Mouse (Mus musculus) large intestine, adult 2 months (tissue): ENCODE data around the gene Irgc1. TPM values are rescaled to one million over a fixed set of nuclear protein-coding genes. Genes with fewer than 3 reads are reported as not detected.
"Not testable (repeated sequence)": the region's sequence is repeated elsewhere in the genome, so short reads cannot be mapped to it uniquely, and the experiment has no call there.

Source experiments
- DNase-seq: peaks from one replicate; pipeline ENCODE4 v3.0.0-alpha.2; 2012; ENCODE audit warnings: low read depth, low spot score
- WGBS: fragments of 180-500 bp; shearing (Covaris S2); methylation state at CpG from one replicate; pipeline ENCODE4 v1.1.7; 2018; 5-methylcytosine and 5-hydroxymethylcytosine counted together
- polyA plus RNA-seq: library from polyadenylated mRNA; depleted of rRNA; stranded (reverse); fragments of >200 nt; gene quantifications from 2 replicates; pipeline ENCODE4 v1.2.3, GENCODE M21; 2012

The Irgc1 gene
- polyA plus RNA-seq, 1 experiment = 0.84 TPM

DNA sequence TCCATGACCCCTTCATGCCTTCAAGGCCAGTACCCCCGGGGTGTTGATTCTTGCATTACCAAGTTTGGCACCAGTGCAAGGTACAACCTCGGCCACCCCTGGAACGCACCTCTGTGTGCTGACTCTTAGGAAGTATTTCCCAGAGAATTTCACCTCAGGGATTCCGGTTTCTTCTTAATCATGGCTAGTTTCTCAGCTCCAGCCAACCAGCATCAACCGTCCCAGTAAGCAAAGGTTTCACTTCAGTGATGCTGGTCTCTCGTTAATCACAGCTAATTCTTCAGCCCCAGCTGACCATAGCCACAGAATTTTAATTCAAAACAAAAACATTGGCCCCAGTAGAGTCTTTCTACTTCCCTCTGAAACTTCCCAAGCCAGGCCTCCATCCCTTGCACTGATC lies 42.0 kb downstream of the Irgc1 start:
- WGBS = 88% methylated on average over 6 of the region's 6 CpGs
- DNase-seq = no peak

DNA sequence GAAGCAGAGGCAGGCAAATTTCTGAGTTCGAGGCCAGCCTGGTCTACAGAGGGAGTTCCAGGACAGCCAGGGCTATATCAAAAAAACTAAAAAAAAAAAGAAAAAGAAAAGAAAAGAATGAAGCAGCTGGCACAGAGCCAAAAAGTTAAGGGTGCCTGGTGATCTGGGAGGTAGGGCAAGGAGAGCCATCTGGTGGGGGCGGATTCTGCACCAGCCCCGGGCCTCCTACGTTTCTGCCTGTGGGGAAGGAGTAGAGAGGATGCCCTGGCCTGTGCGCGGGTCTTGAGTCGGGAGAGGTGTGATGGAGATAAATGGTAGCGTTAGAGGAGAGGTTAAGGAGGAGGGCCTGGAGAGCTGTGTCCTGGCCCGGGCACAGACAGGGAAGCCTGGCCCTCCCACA lies 43.9 kb downstream of the Irgc1 start:
- 87% methylated on average over 9 of the region's 9 CpGs for WGBS
- DNase-seq = no peak

DNA sequence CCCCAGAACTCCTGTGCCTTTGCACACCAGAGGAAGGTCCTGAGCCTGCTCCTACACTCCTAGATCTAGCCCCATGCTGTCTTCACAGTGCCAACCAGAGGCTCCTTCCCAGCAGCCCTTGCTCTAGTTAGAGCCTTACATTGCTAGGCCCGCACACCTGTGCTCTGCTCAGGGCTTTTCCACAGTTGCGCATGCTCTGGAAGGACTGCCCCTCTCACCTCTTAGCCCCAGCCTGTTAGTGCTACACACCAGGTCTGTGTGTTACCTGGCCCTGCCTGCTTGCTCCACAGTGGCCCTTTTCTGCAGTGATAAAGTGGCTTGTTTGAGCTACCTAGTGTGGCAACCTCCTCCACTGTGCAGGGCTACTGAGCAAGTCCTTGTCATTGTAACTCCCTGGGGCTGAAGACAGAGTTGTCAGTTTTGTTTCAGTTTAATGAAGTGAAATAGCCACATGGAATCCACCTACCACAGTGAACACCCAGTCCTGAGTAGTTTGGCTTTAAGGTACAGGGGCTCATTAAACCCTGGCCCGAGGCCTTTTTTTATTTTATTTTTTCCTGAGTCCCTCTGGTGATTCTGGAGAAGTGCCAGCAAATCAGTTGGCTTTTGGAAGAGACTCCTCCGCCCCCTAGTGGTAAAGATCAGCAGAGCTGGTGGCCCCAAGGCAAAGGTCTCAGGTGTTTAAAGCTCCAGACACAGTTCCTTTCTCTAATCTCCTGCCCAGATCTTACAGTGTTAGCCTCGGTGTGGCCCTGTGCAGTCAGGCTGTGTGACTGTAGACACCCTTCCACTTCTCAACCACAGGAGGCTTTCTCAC lies 45.4 kb downstream of the Irgc1 start:
- DNase-seq = peak; percentile 64
- whole genome bisulfite sequencing = 39% methylated on average over 5 of the region's 5 CpGs

- DNase-seq = no peak
- WGBS = 94% methylated on average over 13 of the region's 13 CpGs
These were observed 46.4 kb downstream of the Irgc1 start for GRCm38 (mm10) chr7:24405649-24406048.

- no peak for DNase-seq
- 97% methylated on average over 9 of the region's 9 CpGs for WGBS
These were observed 49.2 kb downstream of the Irgc1 start for GRCm38 (mm10) chr7:24402851-24403250.

DNA sequence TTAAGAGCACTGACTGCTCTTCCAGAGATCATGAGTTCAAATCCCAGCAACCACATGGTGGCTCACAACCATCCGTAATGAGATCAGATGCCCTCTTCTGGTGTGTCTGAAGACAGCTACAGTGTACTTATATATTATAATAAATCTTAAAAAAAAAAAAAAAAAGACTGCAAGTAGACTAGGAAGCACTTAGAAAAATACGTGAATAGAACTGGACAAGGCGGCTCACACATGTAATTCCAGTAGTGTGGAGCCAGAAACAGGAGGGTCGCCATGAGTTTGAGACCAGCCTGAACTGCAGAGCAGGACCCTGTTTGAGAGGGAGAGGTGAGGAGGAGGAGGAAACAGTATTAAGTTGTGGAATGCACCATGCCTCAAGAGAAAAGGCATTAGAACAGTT lies 51.6 kb downstream of the Irgc1 start:
- not testable (repeated sequence) for DNase-seq
- WGBS = 87% methylated on average over 4 of the region's 4 CpGs

- no peak for DNase-seq
- 3% methylated on average over 3 of the region's 3 CpGs for WGBS
These were observed 52.0 kb downstream of the Irgc1 start for GRCm38 (mm10) chr7:24400082-24400452.

DNA sequence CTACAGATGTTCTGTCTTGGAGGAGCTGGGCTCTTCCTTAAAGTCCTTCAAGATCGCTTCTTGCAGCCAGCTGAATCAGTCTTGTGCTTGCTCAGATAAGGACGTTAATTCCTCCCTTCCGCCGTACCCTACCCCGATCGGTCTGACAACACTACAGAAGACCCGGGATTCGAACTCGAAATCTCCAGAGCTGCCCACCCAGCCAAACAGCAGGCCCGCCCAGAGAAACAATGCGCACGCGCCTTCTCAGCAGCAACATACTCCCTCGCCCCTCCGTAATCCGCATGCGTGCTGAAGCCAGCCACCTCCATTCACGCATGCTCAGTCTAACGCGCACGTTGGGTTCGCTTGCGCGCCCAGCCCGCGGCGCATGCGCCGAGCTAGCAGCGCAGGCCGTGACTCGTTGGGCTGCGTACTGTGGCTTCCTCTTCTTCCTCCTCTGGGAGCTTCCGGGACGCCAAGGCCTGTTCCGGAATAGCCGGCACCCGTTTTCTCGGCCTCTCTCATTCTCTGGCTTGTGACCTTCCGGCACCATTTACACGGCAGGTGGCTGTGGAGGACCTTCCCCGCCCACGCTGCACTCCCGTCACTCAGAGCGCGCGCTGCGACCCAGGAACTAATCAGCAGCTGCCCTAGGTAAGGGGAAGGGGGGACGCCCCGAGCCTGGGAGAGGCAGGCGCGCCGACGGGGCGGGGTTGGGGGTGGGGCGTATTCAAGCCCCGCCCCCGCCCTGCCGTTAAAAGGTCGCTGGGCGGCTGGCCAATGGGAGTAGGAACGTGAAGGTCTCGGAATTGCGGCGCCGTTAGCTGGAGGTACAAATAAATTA lies 52.6 kb downstream of the Irgc1 start, which contains the start of gene Smg9:
Smg9 (plus strand) TSS at position 364 of the 826 bp plus-strand sequence.
- DNase-seq = peak; percentile 95
- 2% methylated on average over 66 of the region's 66 CpGs for WGBS

- WGBS = 97% methylated on average over 8 of the region's 8 CpGs
- DNase-seq = no peak
These were observed 53.7 kb downstream of the Irgc1 start for GRCm38 (mm10) chr7:24398364-24398913.

- whole genome bisulfite sequencing = 75% methylated on average over 11 of the region's 11 CpGs
- DNase-seq = no peak
These were observed 55.3 kb downstream of the Irgc1 start for GRCm38 (mm10) chr7:24396832-24397231.

GRCm38 (mm10) chr7:24394475-24395161 lies 57.5 kb downstream of the Irgc1 start:
- no peak for DNase-seq
- WGBS = 54% methylated on average over 15 of the region's 15 CpGs

DNA sequence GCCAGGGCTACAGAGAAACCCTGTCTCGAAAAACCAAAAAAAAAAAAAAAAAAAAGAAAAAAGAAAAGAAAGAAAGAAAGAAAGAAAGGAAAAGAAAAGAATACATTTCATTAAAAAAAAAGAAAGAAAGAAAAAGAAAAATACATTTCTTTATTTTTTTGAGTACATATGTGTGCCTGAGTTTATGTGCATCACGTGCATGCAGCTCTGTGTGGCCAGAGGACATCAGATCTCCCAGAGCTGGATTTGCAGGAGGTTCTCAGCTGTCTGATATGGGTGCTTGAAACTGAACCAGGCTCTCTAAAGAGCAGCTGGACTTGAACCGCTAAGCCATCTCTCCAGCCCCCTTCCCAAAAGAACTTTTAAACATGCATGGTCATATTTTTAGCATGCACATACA lies 58.0 kb downstream of the Irgc1 start:
- 88% methylated on average over 3 of the region's 3 CpGs for WGBS
- no peak for DNase-seq

GRCm38 (mm10) chr7:24391687-24392086 lies 60.4 kb downstream of the Irgc1 start:
- DNase-seq = no peak
- WGBS = 61% methylated on average over 2 of the region's 2 CpGs

DNA sequence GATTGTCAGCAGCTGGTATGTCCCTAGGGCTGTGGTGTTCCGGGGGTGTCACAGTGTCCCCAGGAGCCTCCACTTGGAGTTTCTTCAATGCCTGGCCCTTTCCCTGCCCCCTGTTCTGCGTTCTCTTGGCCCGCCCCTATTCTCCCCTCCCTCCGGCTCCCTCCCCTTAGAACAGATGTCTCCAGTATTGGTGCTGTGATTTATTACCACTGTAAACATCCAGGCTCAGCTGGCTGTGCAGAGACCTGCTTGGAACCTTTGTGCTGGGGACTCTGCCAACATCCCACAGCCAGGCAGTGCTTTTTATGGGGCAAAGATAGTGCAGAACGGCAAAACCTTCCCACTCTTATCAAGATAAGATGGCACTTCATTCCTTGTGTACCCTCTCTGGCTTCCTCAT lies 61.0 kb downstream of the Irgc1 start:
- DNase-seq = no peak
- WGBS = 9% methylated on average over 5 of the region's 5 CpGs

DNA sequence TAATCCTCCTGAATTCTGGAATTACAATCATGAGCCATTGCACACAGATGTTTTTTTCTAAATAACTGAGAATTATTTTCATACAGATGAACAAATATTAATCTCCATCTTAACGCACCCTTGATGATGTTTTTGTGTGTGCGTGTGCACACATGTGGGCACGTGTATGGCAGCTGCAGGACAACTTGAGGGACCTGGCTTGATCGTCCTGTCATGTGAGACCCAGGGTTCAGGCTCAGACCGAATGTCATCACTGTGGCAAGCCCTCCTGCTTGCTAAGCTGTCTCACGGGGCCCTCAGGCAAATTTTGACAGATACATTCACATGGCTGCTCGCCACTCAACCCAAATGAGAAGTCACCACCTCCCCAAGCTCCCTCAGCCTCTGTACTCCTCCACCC lies 61.6 kb downstream of the Irgc1 start:
- DNase-seq = no peak
- WGBS = 59% methylated on average over 7 of the region's 7 CpGs

DNA sequence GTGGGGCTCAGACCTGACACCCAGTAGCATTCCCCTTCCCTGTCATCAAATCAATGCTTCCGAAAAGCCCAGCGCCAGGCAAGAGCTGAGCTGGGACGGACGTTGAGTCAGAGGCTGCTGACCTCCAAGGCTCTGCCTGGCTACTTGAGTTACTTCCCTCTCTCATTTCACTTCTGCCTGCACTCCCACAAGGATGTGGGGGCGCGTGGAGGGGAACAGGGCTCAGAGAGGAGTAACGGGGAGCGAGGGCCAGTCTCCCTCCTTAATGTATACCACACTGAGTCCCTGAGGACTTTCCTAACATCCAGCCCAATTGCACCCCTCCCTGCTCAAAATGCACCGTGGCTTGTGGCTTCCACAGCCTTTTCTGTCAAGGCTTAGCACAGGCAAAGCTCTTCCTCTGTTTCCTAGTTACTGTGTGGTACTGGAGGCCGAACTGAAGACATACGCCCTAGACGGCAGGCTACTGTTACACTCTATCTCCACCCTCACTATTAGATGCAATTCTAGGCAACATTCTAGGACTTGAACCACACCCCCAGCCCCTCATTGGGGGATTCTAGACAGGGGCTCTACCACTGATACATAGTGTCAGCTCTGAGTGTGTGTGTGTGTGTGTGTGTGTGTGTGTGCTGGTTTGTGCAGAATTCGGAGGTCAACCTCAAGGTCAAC lies 62.4 kb downstream of the Irgc1 start:
- 68% methylated on average over 13 of the region's 13 CpGs for WGBS
- DNase-seq = no peak

DNA sequence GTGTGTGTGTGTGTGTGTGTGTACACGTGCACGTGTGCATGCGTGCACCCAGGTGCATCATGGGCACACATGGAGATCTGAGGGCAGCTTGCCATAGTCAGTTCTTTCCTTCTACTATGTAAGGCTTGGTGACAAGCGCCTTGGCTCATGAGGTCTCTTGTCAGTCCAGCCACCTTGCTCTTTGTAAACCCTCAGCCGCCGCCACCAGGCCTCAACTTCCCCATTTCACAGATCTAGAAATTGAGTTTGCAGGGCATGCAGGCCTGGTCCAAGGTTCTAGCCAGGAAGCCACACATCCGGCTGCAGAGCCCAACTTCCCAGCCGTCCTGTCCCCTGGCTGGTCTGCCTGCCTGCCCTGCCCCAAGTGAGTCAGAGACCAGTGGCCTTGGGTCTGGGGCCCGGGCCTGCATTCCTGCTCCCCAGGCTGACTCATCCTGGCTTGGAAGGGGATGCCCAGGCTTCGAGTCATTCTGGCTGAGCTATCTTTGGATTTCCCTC lies 65.0 kb downstream of the Irgc1 start:
- WGBS = 60% methylated on average over 10 of the region's 10 CpGs
- no peak for DNase-seq

DNA sequence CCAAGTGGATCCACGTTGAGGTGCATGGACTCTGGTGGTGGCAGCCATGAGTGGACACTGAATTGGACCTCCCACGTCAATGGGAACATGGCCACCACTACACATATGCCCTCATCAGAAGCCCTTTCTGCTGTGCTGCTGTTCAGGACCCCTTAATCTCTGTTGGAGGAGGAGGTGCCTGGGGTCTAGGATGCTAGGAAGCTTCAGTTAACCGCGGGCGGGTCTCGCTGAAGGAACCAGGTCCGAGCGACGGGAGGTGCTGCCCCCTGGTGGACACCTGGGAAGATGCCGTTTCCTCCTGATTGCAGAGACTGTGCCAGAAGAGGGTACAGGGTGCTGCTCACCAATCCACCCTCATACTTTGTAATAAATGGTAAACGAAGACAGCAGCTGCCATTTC lies 67.3 kb downstream of the Irgc1 start:
- WGBS = 16% methylated on average over 11 of the region's 11 CpGs
- DNase-seq = no peak

- WGBS = 77% methylated on average over 6 of the region's 6 CpGs
- DNase-seq = no peak
These were observed 68.0 kb downstream of the Irgc1 start for GRCm38 (mm10) chr7:24384070-24384469.
